Mouse (Mus musculus): ENCODE results near the gene Kctd12b. TPM values are rescaled to one million over a fixed set of nuclear protein-coding genes. Genes with fewer than 3 reads are reported as not detected.
A peak's percentile ranks its signal among the peaks of the same experiment; 100 is the strongest.

The Kctd12b gene
- polyA plus RNA-seq (2014; fragmentation: Nextera tagmentation; extraction: Ambion mirVana), result 2.9 and 3.4 TPM in 2 replicates

DNA sequence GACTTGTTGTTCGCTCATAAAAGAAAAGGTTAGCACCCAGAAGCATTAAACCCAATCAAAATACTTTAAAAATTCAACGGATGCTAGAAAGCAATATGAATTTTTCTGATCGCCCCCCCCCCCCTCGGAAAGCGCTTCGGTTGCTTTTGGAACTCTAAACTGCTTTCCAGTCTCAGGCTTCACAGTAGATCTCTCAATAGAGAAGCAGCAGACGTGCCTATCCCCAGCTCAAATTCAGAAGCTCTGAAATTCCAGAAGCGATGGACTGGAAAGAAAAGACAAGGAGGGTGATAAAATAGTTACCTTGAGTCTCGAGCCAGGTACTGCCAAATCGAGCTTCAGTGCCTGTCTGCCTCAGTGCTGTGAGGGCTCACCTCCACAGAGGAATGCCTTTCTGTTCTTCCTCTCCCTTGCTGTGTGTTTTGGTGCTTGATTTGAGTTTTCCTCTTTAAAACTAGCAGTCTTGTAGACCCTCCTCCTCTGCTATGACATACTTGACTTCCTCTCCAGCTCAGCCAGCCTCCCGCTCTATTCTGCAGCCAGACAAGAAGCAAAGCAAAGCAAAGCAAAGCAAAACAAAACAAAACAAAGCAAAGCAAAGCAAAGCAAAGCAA, at the start of gene Kctd12b:
TSS of gene Kctd12b (minus strand) at position 610 of the 614 bp plus-strand sequence.
- H3K4me1 ChIP-seq (ENCODE audit: control insufficient read depth, insufficient read depth, low read length), result no peaks in the 10 kb centered on the region
- H3K9ac ChIP-seq (ENCODE audit: low read length), result no peak within 1 kb of the TSS
- no peak within 1 kb of the TSS for H3K4me2 ChIP-seq (ENCODE audit: low read depth)
- no peak within 1 kb of the TSS for H3K4me3 ChIP-seq (ENCODE audit: low read depth, low read length)
- 34% methylated on average over 11 of the region's 11 CpGs for WGBS
- no peak for ATAC-seq (ENCODE audit: insufficient read depth, low FRiP score, low TSS enrichment)
- H3K27me3 ChIP-seq (ENCODE audit: control insufficient read depth, insufficient read depth, low read length), result no peaks in the 10 kb centered on the region
- peak; percentile 16 for DNase-seq (ENCODE audit: low spot score)
- no peaks in the 10 kb centered on the region for H3K36me3 ChIP-seq (ENCODE audit: control insufficient read depth, insufficient read depth, low read length)
- no peaks in the 10 kb centered on the region for H3K9me3 ChIP-seq (ENCODE audit: control insufficient read depth, low read length)
- no peak within 1 kb of the TSS for H3K27ac ChIP-seq (ENCODE audit: low read depth, low read length)

DNA sequence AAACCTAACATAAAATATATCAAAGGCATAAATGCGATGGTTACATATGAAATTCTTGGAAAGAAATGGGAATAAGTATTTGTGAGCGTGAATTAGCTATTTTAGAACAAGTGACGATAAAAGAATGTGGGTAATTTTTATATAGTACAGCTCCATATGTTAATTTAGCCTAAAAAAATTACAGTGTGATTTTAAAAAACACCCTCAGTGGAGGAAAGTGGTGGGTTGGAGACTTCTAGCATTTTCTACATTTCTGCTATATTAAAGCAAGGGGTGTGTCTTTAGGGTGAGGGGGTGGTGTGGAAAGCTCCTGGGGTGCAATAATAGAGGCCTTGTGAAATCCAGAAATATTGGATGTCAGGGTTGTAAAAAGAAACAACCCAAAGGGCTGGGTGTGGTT, 46.3 kb upstream of the Kctd12b start:
- DNase-seq (ENCODE audit: low spot score) (no peak), ATAC-seq (ENCODE audit: insufficient read depth, low FRiP score, low TSS enrichment) (no peak)
- Histone ChIP-seq H3K4me2 (ENCODE audit: low read depth) (no peak overlapping the region), H3K27me3 (ENCODE audit: control insufficient read depth, insufficient read depth, low read length) (no peaks in the 10 kb centered on the region), H3K4me1 (ENCODE audit: control insufficient read depth, insufficient read depth, low read length) (no peaks in the 10 kb centered on the region), H3K27ac (ENCODE audit: low read depth, low read length) (no peak overlapping the region), H3K9me3 (ENCODE audit: control insufficient read depth, low read length) (no peaks in the 10 kb centered on the region), H3K36me3 (ENCODE audit: control insufficient read depth, insufficient read depth, low read length) (no peaks in the 10 kb centered on the region), H3K4me3 (ENCODE audit: low read depth, low read length) (no peak overlapping the region), H3K9ac (ENCODE audit: low read length) (no peak overlapping the region)
- WGBS, result 84% methylated on average over 3 of the region's 3 CpGs

DNA sequence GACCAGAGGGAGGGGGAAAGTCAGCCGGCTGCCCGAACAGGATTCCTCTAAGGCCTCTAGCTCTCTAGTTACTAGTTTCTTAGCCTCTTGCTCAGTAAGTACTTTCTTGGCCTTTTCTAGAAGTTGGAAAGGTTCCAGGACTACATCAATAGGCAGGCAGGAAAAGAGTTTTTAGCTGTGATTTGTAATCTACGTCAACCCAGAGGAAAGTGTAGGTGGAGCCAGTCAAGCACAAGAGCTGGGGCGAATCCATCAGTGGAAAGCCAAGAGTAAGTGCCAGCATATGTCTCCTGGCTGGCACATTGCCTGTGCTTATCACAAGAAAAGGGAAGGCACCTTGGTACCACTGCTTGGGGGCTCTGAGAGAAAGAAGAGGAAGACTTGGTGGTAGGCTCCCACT, 39.5 kb upstream of the Kctd12b start:
- Histone ChIP-seq H3K27ac (ENCODE audit: low read depth, low read length) (no peak overlapping the region), H3K4me2 (ENCODE audit: low read depth) (no peak overlapping the region), H3K4me1 (ENCODE audit: control insufficient read depth, insufficient read depth, low read length) (no peaks in the 10 kb centered on the region), H3K27me3 (ENCODE audit: control insufficient read depth, insufficient read depth, low read length) (no peaks in the 10 kb centered on the region), H3K4me3 (ENCODE audit: low read depth, low read length) (no peak overlapping the region), H3K36me3 (ENCODE audit: control insufficient read depth, insufficient read depth, low read length) (no peaks in the 10 kb centered on the region), H3K9me3 (ENCODE audit: control insufficient read depth, low read length) (no peaks in the 10 kb centered on the region), H3K9ac (ENCODE audit: low read length) (no peak overlapping the region)
- DNase-seq (ENCODE audit: low spot score), result no peak
- ATAC-seq (ENCODE audit: insufficient read depth, low FRiP score, low TSS enrichment), result no peak
- 84% methylated on average over 4 of the region's 4 CpGs for WGBS

DNA sequence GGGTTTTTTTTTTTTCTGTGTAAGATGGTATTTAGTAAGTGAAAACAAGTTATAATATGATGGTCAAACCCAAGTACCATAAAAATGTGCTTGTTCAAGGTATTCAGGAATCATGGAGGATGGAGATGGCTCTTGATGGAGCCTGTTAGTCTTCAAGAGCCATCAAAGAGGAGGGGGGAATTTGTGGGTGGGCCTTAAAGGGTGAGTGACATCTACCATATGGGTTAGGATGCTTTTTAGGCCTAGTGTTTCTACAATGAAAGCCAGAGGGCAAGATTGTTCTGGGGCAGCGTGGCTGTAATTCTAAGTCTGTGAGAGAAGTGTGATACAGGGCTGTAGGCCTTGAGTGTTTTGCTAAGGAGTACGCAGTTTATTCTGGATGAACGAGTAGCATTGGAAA, 28.2 kb upstream of the Kctd12b start:
- no peaks in the 10 kb centered on the region for H3K36me3 ChIP-seq (ENCODE audit: control insufficient read depth, insufficient read depth, low read length)
- H3K4me1 ChIP-seq (ENCODE audit: control insufficient read depth, insufficient read depth, low read length), result no peaks in the 10 kb centered on the region
- peak overlapping the region; percentile 43 for H3K4me3 ChIP-seq (ENCODE audit: low read depth, low read length)
- no peaks in the 10 kb centered on the region for H3K9me3 ChIP-seq (ENCODE audit: control insufficient read depth, low read length)
- peak overlapping the region; percentile 38 for H3K4me2 ChIP-seq (ENCODE audit: low read depth)
- 26% methylated on average over 3 of the region's 3 CpGs for WGBS
- no peak overlapping the region for H3K9ac ChIP-seq (ENCODE audit: low read length)
- no peak overlapping the region for H3K27ac ChIP-seq (ENCODE audit: low read depth, low read length)
- ATAC-seq (ENCODE audit: insufficient read depth, low FRiP score, low TSS enrichment), result peak; percentile 31; the same call in 1 of the 2 replicates
- no peaks in the 10 kb centered on the region for H3K27me3 ChIP-seq (ENCODE audit: control insufficient read depth, insufficient read depth, low read length)
- DNase-seq (ENCODE audit: low spot score), result peak; percentile 37

DNA sequence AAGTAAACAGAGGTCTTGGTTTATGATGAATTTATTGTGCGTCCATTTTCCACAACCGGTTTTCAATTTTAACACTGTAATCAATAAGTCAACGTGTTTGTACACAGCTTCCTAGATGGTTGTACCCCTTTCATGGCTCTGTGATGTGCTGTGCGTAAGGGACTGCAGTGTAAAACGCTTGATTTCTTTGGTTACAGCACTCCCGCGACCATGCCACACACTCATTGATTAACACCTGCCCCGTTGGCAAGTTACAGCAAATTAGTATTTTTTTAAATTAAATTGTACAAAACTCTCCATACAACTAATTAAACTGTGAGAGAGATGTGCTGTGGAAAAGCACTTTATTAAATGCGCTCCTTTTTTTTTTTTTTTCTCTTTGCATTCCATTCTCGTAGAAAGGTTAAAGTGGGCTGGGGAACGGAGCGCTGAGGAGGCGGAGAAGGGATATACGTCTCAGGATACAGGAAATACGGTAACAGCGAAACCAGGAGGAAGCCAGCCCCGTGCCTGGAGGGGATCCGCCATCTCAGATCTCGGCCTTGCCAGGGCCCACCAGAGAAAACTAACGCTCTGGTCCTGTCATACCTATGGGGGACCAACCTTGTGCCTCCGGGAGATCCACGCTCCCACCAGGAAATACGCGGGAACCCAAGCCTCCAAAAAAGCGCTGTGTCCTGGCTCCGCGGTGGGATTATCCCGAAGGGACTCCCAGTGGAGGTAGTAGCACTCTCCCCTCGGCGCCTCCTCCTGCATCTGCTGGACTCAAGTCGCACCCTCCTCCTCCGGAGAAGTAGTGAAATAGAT, 27.1 kb upstream of the Kctd12b start, which contains the start of gene Nbdy:
TSS of gene Nbdy (plus strand) at position 481 of the 807 bp plus-strand sequence.
- peak within 1 kb of the TSS; percentile 43 for H3K4me3 ChIP-seq (ENCODE audit: low read depth, low read length)
- DNase-seq (ENCODE audit: low spot score), result peak; percentile 68
- H3K36me3 ChIP-seq (ENCODE audit: control insufficient read depth, insufficient read depth, low read length), result no peaks in the 10 kb centered on the region
- no peak within 1 kb of the TSS; the same call in 1 of the 2 replicates for H3K27ac ChIP-seq (ENCODE audit: low read depth, low read length)
- peak; percentile 80 for ATAC-seq (ENCODE audit: insufficient read depth, low FRiP score, low TSS enrichment)
- peak within 1 kb of the TSS; percentile 39 for H3K4me2 ChIP-seq (ENCODE audit: low read depth)
- no peaks in the 10 kb centered on the region for H3K9me3 ChIP-seq (ENCODE audit: control insufficient read depth, low read length)
- H3K27me3 ChIP-seq (ENCODE audit: control insufficient read depth, insufficient read depth, low read length), result no peaks in the 10 kb centered on the region
- no peaks in the 10 kb centered on the region for H3K4me1 ChIP-seq (ENCODE audit: control insufficient read depth, insufficient read depth, low read length)
- WGBS, result 11% methylated on average over 32 of the region's 32 CpGs
- H3K9ac ChIP-seq (ENCODE audit: low read length), result peak within 1 kb of the TSS; percentile 53

DNA sequence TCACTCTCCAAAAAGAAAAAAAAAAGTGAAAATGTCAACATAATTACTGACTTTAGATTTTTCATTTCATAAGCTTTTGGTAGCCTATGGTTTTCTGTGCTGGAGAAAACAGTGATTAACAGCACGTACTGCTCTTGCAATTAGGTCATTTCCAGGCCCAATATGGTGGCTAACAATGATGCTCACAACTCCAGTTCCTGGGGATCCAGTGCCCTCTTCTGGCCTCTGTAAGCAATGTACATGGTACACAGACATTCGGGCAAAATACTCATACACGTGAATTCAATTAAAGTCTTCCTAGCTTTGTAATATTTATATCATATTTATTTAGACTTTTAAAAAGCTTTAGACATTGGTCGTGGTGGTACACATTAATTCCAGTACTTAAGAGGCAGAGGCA, 23.4 kb upstream of the Kctd12b start:
- no peaks in the 10 kb centered on the region for H3K36me3 ChIP-seq (ENCODE audit: control insufficient read depth, insufficient read depth, low read length)
- H3K4me1 ChIP-seq (ENCODE audit: control insufficient read depth, insufficient read depth, low read length), result no peaks in the 10 kb centered on the region
- H3K9me3 ChIP-seq (ENCODE audit: control insufficient read depth, low read length), result no peaks in the 10 kb centered on the region
- H3K9ac ChIP-seq (ENCODE audit: low read length), result no peak overlapping the region
- ATAC-seq (ENCODE audit: insufficient read depth, low FRiP score, low TSS enrichment) (no peak), DNase-seq (ENCODE audit: low spot score) (no peak)
- WGBS, result 43% methylated on average over 4 of the region's 4 CpGs
- no peak overlapping the region for H3K4me2 ChIP-seq (ENCODE audit: low read depth)
- H3K4me3 ChIP-seq (ENCODE audit: low read depth, low read length), result no peak overlapping the region
- H3K27me3 ChIP-seq (ENCODE audit: control insufficient read depth, insufficient read depth, low read length), result no peaks in the 10 kb centered on the region
- no peak overlapping the region for H3K27ac ChIP-seq (ENCODE audit: low read depth, low read length)

DNA sequence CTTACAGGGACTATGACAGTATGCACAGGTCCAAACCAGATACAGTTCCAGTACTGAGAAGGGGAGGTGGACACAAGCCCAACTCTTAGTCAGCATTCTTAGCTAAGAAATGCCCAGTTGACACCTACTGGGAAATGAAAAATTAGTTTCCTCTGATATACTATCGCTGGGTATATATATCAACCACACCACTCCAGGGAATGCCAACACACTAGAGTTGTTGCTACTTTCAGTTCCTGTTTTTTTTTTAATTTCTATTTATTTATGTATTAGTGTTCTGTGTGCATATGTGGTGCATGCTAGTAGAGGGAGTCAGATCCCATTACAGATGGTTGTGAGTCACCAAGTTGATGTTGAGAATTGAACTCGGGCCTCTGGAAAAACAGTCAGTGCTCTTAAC, 20.5 kb upstream of the Kctd12b start:
- ATAC-seq (ENCODE audit: insufficient read depth, low FRiP score, low TSS enrichment) (no peak), DNase-seq (ENCODE audit: low spot score) (no peak)
- WGBS, result 85% methylated on average over 2 of the region's 2 CpGs
- Histone ChIP-seq H3K27me3 (ENCODE audit: control insufficient read depth, insufficient read depth, low read length) (no peaks in the 10 kb centered on the region), H3K9ac (ENCODE audit: low read length) (no peak overlapping the region), H3K4me3 (ENCODE audit: low read depth, low read length) (no peak overlapping the region), H3K27ac (ENCODE audit: low read depth, low read length) (no peak overlapping the region), H3K4me2 (ENCODE audit: low read depth) (no peak overlapping the region), H3K4me1 (ENCODE audit: control insufficient read depth, insufficient read depth, low read length) (no peaks in the 10 kb centered on the region), H3K36me3 (ENCODE audit: control insufficient read depth, insufficient read depth, low read length) (no peaks in the 10 kb centered on the region), H3K9me3 (ENCODE audit: control insufficient read depth, low read length) (no peaks in the 10 kb centered on the region)

DNA sequence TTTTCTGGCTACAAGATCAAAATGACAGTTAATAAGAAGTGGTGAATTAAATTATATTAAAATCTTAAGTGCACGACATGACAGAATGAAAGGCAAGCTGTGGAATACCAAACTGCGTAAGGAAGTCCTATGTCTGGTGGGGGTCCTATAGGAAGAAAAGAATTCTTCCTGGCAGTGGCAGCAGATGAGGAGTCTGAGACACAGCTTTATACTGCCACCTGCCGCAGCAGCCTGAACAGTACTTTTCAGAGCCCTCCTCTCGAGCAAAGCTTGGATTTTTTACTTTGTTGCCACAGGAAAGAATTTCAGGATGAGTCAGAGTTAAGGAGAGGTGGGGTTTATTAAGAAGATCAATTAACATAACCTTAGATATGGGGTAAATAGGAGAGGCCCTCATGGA, 11.5 kb upstream of the Kctd12b start:
- H3K9ac ChIP-seq (ENCODE audit: low read length), result no peak overlapping the region
- no peak for DNase-seq (ENCODE audit: low spot score)
- no peaks in the 10 kb centered on the region for H3K4me1 ChIP-seq (ENCODE audit: control insufficient read depth, insufficient read depth, low read length)
- no peak overlapping the region for H3K4me3 ChIP-seq (ENCODE audit: low read depth, low read length)
- no peak; the same call in 1 of the 2 replicates for ATAC-seq (ENCODE audit: insufficient read depth, low FRiP score, low TSS enrichment)
- H3K27ac ChIP-seq (ENCODE audit: low read depth, low read length), result no peak overlapping the region
- no peaks in the 10 kb centered on the region for H3K27me3 ChIP-seq (ENCODE audit: control insufficient read depth, insufficient read depth, low read length)
- no peaks in the 10 kb centered on the region for H3K36me3 ChIP-seq (ENCODE audit: control insufficient read depth, insufficient read depth, low read length)
- no peak overlapping the region for H3K4me2 ChIP-seq (ENCODE audit: low read depth)
- H3K9me3 ChIP-seq (ENCODE audit: control insufficient read depth, low read length), result no peaks in the 10 kb centered on the region
- WGBS, result 24% methylated on average over 4 of the region's 4 CpGs

DNA sequence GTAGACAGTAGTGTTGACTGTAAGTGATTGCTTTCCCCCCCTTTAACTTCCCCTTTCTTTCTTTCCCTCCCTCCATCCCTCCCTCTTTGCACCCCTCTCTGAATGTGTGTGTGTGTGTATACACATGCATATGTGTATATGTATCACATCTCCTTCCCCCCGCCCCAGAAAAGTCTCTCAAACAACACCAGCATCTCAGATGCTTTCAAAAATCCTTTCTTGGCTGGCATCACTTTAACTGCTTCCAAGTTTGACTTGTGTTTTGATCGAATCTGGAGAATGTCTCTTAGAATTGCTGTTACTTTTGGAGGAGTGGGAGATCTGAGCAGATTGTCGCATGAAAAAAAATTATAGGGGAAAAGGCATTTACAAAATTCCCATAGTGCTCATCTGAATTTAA, 4.3 kb upstream of the Kctd12b start:
- no peaks in the 10 kb centered on the region for H3K27me3 ChIP-seq (ENCODE audit: control insufficient read depth, insufficient read depth, low read length)
- no peak overlapping the region for H3K27ac ChIP-seq (ENCODE audit: low read depth, low read length)
- H3K36me3 ChIP-seq (ENCODE audit: control insufficient read depth, insufficient read depth, low read length), result no peaks in the 10 kb centered on the region
- ATAC-seq (ENCODE audit: insufficient read depth, low FRiP score, low TSS enrichment) (no peak), DNase-seq (ENCODE audit: low spot score) (no peak)
- no peak overlapping the region for H3K4me2 ChIP-seq (ENCODE audit: low read depth)
- 79% methylated on average over 3 of the region's 3 CpGs for WGBS
- no peaks in the 10 kb centered on the region for H3K4me1 ChIP-seq (ENCODE audit: control insufficient read depth, insufficient read depth, low read length)
- H3K9me3 ChIP-seq (ENCODE audit: control insufficient read depth, low read length), result no peaks in the 10 kb centered on the region
- H3K4me3 ChIP-seq (ENCODE audit: low read depth, low read length), result no peak overlapping the region
- no peak overlapping the region for H3K9ac ChIP-seq (ENCODE audit: low read length)

Data from neural tube, embryonic 11.5 days (tissue).